Mouse (Mus musculus): ENCODE measurements around the gene Apol11a.

- TF ChIP-seq POLR2A (IDR thresholded peaks at IDR 0.05; ENCODE audit: low read depth, low read length): no peak
- no peak for TF ChIP-seq CTCF (IDR thresholded peaks at IDR 0.05; ENCODE audit: extremely low read depth, insufficient read length, insufficient replicate concordance, low read depth, low read length)
Observed at GRCm38 (mm10) chr15:77482140-77482794, 25.8 kb upstream of the Apol11a start.

Data from small intestine, adult 2 months (tissue).